Mouse (Mus musculus): Measurements from ENCODE around the gene Cln6.

The Cln6 gene

DNA sequence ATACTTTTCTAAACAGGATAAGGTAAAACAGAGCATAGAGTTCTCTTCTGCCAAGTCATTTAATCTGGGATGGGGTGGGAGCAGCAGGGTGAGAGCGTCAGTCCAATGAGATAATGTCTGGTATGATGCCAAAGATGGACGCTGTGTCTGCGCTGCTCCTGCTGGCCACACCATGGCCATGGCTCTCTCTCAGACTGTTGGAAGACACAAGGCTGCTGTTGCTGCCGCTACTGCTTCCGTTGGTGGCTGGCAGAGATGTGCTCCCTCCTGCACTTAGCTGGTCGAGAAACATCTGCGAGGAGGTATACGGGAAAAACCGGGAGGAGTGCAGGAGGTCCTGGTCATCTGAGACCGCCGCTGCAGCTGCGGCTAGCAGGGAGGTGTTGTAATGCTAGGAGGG is 43.3 kb downstream of the Cln6 start:
- in situ Hi-C loops (cut with MboI): no loop called here

DNA sequence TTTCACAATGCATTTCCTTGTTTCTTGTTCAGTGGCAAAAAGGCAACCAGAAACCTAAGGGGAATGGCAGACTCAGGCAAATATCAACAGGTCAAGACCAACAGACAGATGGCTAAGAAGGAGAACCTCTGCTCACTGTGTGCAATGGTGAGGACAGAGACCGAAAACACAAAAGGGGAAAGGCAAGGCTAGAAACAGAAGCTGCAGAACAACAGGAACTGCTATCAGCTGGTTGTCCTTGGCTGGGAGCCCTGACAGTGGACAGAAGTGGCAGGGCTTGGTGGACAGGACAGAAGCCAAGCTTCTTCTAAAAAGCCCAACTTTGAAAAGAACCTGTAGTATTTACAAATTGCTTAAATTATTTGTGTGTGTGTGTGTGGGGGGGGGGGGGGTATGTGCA is 55.9 kb downstream of the Cln6 start:
- in situ Hi-C loops (cut with MboI): no loop called here

All from mature B cell (primary cell).